Mouse (Mus musculus) liver, embryonic 13.5 days (tissue): Measurements from ENCODE around the gene Thsd4. TPM values are rescaled to one million over a fixed set of nuclear protein-coding genes. Genes with fewer than 3 reads are reported as not detected.

ENCODE experiments used
- ATAC-seq: fragments of 200-750 bp; cut with Nextera tagmentation; 2 replicates; pipeline ENCODE4 v1.8.0; 2017; ENCODE audit warnings: low read depth, mild to moderate bottlenecking, moderate number of reproducible peaks, moderate library complexity
- DNase-seq: peaks from one replicate; pipeline ENCODE4 v3.0.0; 2022
- H3K27ac ChIP-seq: fragments of 300-500 bp; sonication (generic); 2 replicates; pipeline ENCODE4 v1.5.1; 2015; ENCODE audit warnings: moderate library complexity, mild to moderate bottlenecking, inconsistent platforms
- H3K27me3 ChIP-seq: fragments of 300-500 bp; sonication (generic); 2 replicates; pipeline ENCODE4 v1.6.1; 2015; ENCODE audit warnings: mild to moderate bottlenecking, inconsistent platforms
- H3K36me3 ChIP-seq: fragments of 300-500 bp; sonication (generic); 2 replicates; pipeline ENCODE4 v1.6.1; 2015; ENCODE audit warnings: mild to moderate bottlenecking, inconsistent platforms
- H3K4me1 ChIP-seq: fragments of 300-500 bp; sonication (generic); replicated peaks from 2 replicates; pipeline ENCODE4 v1.6.1; 2015; ENCODE audit warnings: inconsistent platforms
- H3K4me2 ChIP-seq: fragments of 300-500 bp; sonication (generic); 2 replicates; pipeline ENCODE4 v1.6.1; 2015; ENCODE audit warnings: inconsistent platforms, mild to moderate bottlenecking, moderate library complexity
- H3K4me3 ChIP-seq: fragments of 300-500 bp; sonication (generic); replicated peaks from 2 replicates; pipeline ENCODE4 v1.5.1; 2015; ENCODE audit warnings: mild to moderate bottlenecking, inconsistent platforms
- H3K9ac ChIP-seq: fragments of 300-500 bp; sonication (generic); 2 replicates; pipeline ENCODE4 v1.6.1; 2015; ENCODE audit warnings: mild to moderate bottlenecking, inconsistent platforms
- H3K9me3 ChIP-seq: fragments of 300-500 bp; sonication (generic); replicated peaks from 2 replicates; pipeline ENCODE4 v1.6.1; 2016; ENCODE audit warnings: inconsistent platforms
- WGBS: fragments of 180-500 bp; shearing (Covaris S2); methylation state at CpG from one replicate; pipeline ENCODE4 v1.1.7; 2015; ENCODE audit not compliant: insufficient replicate concordance; 5-methylcytosine and 5-hydroxymethylcytosine counted together
- polyA plus RNA-seq: library from polyadenylated mRNA; unstranded; fragments of >200 nt; fragmentation: Nextera tagmentation; extraction: Ambion mirVana; gene quantifications from 2 replicates; pipeline ENCODE4 v1.2.1, GENCODE M21; 2015

The Thsd4 gene
- polyA plus RNA-seq, 1 experiment from 2014 or later, result 1.2 TPM

DNA sequence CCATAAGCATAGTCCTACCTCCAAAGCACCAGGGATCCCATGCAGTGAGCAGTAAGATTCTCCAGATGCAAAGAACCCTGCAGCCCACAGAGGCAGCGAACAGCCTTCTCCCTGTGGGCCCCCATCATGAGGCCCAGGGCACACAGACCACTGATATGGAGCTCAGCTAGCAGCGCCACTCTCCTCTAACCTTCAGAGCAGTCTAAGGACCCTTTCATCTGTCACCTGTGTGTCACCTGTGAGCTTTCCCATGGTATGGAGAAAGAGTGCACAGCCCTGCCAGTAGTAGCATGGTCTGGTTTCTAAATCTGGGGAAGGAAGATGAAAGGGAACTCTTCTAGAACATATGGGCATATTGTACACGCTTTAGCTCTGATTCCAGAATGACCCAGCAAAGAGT, 72.3 kb downstream of the Thsd4 start:
- Histone ChIP-seq H3K4me3 (no peak overlapping the region), H3K27ac (no peak overlapping the region), H3K4me2 (no peak overlapping the region), H3K36me3 (no peaks in the 10 kb centered on the region), H3K9ac (no peak overlapping the region), H3K9me3 (no peaks in the 10 kb centered on the region), H3K27me3 (no peaks in the 10 kb centered on the region), H3K4me1 (peaks cover 7% of the 10 kb centered on the region)
- no peak for DNase-seq
- ATAC-seq, result no peak
- WGBS, result 66% methylated on average over 3 of the region's 3 CpGs

DNA sequence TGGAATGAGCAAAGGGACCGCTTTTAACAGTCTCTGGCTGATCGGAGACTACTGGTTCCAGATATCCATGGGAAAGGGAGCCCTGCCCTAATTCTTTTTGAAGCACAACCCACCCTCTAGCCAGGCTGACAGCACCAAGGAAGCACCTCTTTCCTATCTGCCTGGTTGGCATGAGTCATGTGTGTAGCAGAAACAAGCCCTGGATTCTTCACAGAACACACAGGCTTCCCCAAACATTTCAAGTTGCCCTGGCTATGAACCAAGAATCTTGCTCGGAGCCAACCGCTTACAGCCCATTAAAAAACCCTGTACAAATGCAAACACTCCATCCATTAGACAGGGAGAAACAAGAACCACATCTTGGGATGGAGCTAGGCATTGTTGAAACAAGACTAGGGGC, 76.0 kb downstream of the Thsd4 start:
- H3K9me3 ChIP-seq, result no peaks in the 10 kb centered on the region
- H3K9ac ChIP-seq, result no peak overlapping the region
- H3K36me3 ChIP-seq, result no peaks in the 10 kb centered on the region
- peaks cover 7% of the 10 kb centered on the region for H3K4me1 ChIP-seq
- H3K27me3 ChIP-seq, result no peaks in the 10 kb centered on the region
- WGBS, result 71% methylated on average over 4 of the region's 4 CpGs
- H3K4me2 ChIP-seq, result no peak overlapping the region
- DNase-seq (no peak), ATAC-seq (no peak)
- no peak overlapping the region for H3K27ac ChIP-seq
- H3K4me3 ChIP-seq, result no peak overlapping the region

DNA sequence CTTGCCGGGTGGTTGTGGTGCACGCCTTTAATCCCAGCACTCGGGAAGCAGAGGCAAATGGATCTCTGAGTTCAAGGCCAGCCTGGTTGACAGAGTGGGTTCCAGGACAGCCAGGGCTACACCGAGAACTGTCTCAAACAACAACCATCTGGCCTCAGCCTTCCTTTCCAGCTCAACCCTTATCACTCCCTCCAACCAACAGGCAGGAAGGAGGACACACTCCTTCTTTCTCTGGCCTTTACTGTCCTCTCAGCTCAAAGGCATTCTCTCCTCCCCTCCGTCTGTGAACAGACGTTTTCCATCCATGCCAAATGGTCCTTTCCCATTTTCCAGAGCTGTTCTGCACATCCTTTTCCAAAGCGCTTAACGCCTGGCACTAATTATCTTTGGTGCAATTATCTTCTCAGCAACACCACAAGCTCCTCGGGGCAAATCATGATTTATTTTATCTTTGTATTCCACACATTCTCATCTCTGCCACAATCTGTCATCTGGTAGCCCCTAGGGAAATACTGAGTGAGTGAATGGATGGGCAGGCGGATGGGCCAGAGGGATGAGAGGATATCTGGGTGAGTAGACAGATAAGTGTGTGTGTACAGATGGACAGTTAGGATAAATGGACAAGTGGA, 80.5 kb downstream of the Thsd4 start:
- no peak for ATAC-seq
- H3K4me2 ChIP-seq, result no peak overlapping the region

DNA sequence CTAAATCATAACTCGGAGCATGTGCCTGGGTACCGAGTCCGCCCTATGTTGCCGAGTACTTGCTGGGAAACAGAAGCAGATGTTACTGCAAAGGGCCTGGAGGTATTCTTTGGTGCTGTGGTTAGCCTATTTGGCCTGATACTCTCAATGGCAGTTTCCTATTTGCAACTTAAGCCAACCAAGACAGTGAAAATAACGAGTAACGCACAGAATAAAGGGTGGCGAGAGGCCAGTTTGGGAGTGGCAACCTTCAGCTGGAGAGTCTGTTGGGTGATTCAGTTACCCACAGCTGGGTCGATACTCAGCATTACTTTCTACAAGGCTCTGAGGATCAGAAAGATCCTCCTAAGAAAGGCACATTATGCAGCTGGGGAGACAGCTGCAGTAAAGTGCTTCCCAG, 81.3 kb downstream of the Thsd4 start:
- H3K27ac ChIP-seq, result no peak overlapping the region
- no peak for ATAC-seq
- H3K9ac ChIP-seq, result no peak overlapping the region
- no peaks in the 10 kb centered on the region for H3K36me3 ChIP-seq
- no peak for DNase-seq
- H3K4me1 ChIP-seq, result peaks cover 4% of the 10 kb centered on the region; the same call in 1 of the 2 replicates
- no peak overlapping the region for H3K4me2 ChIP-seq
- H3K27me3 ChIP-seq, result no peaks in the 10 kb centered on the region
- no peak overlapping the region for H3K4me3 ChIP-seq
- no peaks in the 10 kb centered on the region for H3K9me3 ChIP-seq
- WGBS, result 80% methylated on average over 8 of the region's 8 CpGs

More for the DNA sequence above, 80.5 kb downstream of the Thsd4 start:
- no peak overlapping the region for H3K9ac ChIP-seq
- WGBS, result 49% methylated on average over 10 of the region's 10 CpGs
- H3K27me3 ChIP-seq, result no peaks in the 10 kb centered on the region
- H3K9me3 ChIP-seq, result no peaks in the 10 kb centered on the region
- peaks cover 7% of the 10 kb centered on the region for H3K4me1 ChIP-seq
- DNase-seq, result no peak
- H3K27ac ChIP-seq, result no peak overlapping the region
- H3K4me3 ChIP-seq, result no peak overlapping the region
- H3K36me3 ChIP-seq, result no peaks in the 10 kb centered on the region

DNA sequence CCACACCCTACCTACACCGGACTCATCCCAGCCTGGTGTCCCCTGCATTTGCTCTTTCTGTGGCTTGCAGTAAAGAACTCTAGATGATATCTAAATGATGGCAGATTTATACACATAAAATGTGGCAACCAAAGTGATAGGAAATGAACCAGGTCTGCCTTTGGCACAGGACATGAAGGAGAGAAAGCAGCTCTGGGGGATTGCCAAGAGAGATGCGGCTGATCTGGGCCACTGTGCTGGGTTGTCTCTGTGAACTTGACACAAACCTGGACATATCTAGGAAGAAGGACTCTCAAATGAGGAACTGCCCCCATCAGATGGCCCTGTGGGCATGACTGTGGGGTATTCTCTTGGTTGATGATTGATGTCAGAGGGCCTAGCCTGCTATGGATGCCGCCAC, 85.6 kb downstream of the Thsd4 start:
- no peak for ATAC-seq
- Histone ChIP-seq H3K9ac (no peak overlapping the region), H3K4me3 (no peak overlapping the region), H3K36me3 (no peaks in the 10 kb centered on the region), H3K27me3 (no peaks in the 10 kb centered on the region), H3K4me1 (no peaks in the 10 kb centered on the region), H3K27ac (no peak overlapping the region), H3K4me2 (no peak overlapping the region), H3K9me3 (no peaks in the 10 kb centered on the region)
- no peak for DNase-seq
- WGBS, result 72% methylated on average over 3 of the region's 3 CpGs

DNA sequence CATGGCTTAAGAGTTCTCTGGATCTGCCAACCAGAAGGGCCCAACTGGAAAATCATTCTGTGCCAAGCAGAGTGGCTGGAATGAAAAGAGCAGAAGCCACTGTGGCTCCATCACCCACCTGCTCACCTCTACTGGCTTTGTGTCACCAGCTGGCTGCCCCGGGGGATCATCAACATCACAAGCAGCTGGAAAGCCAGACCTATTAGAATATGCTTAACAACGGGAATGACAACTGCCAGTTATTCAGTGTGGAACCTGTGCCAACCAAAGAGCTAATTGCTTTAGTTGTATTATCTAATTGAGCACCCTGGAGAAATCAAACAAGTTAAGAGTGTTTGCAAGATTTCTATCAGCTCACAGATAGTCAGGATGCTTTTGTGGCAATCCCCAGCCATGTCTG, 87.8 kb downstream of the Thsd4 start:
- no peak overlapping the region for H3K4me2 ChIP-seq
- H3K4me3 ChIP-seq, result no peak overlapping the region
- no peaks in the 10 kb centered on the region for H3K27me3 ChIP-seq
- no peaks in the 10 kb centered on the region for H3K9me3 ChIP-seq
- H3K4me1 ChIP-seq, result no peaks in the 10 kb centered on the region
- H3K27ac ChIP-seq, result no peak overlapping the region
- H3K36me3 ChIP-seq, result no peaks in the 10 kb centered on the region
- DNase-seq (no peak), ATAC-seq (no peak)
- WGBS, result 48% methylated on average over 2 of the region's 2 CpGs
- H3K9ac ChIP-seq, result no peak overlapping the region

DNA sequence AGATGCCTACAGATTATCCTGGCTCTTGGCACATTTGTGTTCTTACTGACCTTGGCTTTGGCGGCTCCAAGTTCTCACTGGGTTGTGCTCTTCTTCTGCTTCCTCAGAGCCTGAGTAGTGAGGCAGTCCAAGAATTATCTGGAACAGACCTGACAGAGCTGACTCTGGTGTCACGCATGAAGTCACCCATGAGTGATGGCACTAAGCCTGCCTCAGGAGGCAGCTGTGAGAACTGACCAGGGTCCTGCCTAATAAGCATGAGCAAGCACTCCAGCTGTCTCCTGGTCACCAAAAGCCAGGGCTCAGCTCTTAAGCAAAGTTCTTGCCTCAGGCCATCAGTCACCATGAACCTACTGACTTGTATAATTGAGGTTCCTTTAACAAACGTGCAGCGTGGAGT, 89.9 kb downstream of the Thsd4 start:
- Histone ChIP-seq H3K9me3 (no peaks in the 10 kb centered on the region), H3K4me2 (no peak overlapping the region), H3K9ac (no peak overlapping the region), H3K27ac (no peak overlapping the region), H3K27me3 (no peaks in the 10 kb centered on the region), H3K4me1 (no peaks in the 10 kb centered on the region), H3K36me3 (no peaks in the 10 kb centered on the region), H3K4me3 (no peak overlapping the region)
- ATAC-seq (no peak), DNase-seq (no peak)
- 67% methylated on average over 4 of the region's 4 CpGs for WGBS

DNA sequence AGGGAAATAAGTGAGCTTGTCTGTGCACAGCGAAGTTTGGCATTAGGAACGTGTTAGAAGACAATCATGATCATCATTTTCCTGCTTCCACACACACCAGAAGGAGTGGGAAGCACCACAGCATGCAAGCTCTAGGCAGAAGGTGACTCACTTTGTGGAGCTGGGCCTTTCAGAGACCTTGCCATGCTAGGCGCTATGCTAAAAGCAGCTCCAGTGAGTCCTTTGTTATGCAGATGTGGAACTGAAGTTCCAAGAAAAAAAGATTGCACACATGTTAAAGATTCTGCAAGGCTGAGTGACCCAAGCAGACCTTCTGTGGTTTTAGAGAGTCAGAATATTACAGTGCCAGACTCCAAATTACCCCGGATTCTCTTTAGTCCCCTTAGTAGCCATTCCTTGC, 91.8 kb downstream of the Thsd4 start:
- H3K4me1 ChIP-seq, result no peaks in the 10 kb centered on the region
- no peak overlapping the region for H3K4me3 ChIP-seq
- no peak overlapping the region for H3K4me2 ChIP-seq
- WGBS, result 70% methylated on average over 4 of the region's 4 CpGs
- H3K36me3 ChIP-seq, result no peaks in the 10 kb centered on the region
- no peak overlapping the region for H3K9ac ChIP-seq
- ATAC-seq (no peak), DNase-seq (no peak)
- H3K27ac ChIP-seq, result no peak overlapping the region
- no peaks in the 10 kb centered on the region for H3K27me3 ChIP-seq
- H3K9me3 ChIP-seq, result no peaks in the 10 kb centered on the region

DNA sequence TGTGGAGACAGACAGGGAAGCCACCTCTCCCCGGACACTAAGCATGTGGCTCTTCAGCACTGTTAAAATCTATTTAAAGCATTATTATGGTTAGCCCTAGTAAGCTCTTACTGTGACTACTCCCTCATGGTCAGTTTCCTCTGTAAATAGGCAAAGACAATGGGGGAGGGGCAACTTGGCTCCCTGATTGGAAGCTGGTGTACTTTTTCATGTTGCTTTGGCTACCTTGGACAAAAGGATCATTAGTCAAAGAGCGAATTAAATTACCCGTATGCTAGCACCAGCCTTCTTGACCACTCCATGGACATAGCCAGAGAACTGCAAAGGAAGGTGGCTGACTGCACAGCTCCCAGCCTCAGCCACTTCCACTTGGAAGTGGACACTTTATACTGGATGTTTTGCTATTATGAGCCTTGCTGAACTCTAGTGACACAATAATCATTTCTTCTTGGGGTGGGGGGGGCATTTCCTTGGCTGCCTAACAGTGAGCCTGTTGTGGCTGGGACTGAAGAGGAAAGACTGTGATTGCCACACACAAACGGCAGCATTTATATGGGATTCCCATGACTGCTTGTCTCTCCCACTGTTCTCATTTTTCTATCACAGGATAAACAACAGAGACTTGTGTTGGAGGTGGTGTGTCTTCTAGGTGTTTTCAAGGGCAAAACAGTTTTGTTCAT, 107.6 kb downstream of the Thsd4 start:
- Histone ChIP-seq H3K36me3 (no peaks in the 10 kb centered on the region), H3K27ac (no peak overlapping the region), H3K4me1 (no peaks in the 10 kb centered on the region), H3K9ac (no peak overlapping the region), H3K4me3 (no peak overlapping the region), H3K4me2 (no peak overlapping the region), H3K27me3 (no peaks in the 10 kb centered on the region), H3K9me3 (no peaks in the 10 kb centered on the region)
- ATAC-seq, result no peak
- no peak for DNase-seq
- 48% methylated on average over 4 of the region's 4 CpGs for WGBS

DNA sequence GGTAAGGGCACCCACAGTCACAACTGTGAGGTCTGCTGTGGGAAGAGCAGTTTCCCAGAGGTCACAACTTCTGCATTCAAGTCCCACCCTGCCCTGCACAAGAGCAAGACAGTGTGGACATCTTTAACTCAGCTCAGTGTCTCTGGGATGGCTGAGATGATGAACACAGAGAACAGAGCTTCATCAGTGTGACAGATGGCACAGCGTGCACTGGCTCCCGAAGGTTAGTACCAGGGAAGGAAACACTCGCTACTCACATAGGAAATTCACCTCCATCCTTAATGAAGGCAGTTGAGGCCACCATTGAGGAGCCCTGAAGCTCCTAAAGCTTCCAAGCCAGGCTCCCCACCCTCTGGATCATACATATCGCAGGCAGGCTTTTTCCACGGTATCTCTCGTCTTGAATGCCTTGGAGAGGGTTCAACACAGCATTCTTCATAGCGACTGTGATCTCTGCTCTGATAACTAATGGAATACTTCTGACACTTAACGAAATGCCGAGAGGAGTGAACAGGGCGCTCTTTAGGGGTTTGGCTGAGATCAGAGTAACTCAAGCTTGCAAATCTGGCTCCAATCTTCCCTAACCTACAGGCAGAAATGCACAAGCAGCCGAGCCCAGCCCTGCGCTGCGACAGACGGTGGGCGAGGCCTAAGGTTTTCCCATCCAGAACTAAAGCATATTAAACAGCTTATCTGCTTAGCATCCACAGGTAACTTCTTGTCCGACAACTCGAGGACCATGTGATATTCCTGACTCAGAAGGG, 110.8 kb downstream of the Thsd4 start:
- Histone ChIP-seq H3K4me1 (peaks cover 3% of the 10 kb centered on the region), H3K4me3 (no peak overlapping the region), H3K4me2 (no peak overlapping the region), H3K27me3 (no peaks in the 10 kb centered on the region), H3K9ac (no peak overlapping the region), H3K36me3 (no peaks in the 10 kb centered on the region), H3K9me3 (no peaks in the 10 kb centered on the region), H3K27ac (no peak overlapping the region)
- DNase-seq, result no peak
- ATAC-seq, result no peak
- 72% methylated on average over 17 of the region's 17 CpGs for WGBS

DNA sequence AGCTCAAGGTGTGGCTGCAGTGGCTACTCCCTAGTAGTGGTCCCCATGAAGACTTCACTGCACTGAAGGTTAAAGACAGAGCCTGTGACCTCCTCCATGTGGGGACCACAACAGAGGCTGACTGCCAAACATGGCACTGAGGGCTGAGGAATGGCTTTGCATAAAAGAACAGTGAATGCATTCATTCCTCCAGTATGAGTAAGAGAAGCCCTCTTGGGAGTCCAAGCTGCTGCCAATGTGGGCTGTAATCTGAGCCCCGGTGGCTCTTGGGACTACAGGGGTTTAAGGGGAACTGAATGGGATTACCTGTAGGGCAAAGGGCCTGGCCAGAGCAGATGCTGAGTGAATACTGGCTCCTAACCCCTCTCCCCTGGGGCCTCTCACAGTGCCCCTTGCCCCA, 114.5 kb downstream of the Thsd4 start:
- Histone ChIP-seq H3K9me3 (no peaks in the 10 kb centered on the region), H3K4me2 (no peak overlapping the region), H3K36me3 (no peaks in the 10 kb centered on the region), H3K27ac (no peak overlapping the region), H3K4me1 (peaks cover 16% of the 10 kb centered on the region), H3K4me3 (no peak overlapping the region), H3K9ac (no peak overlapping the region), H3K27me3 (no peaks in the 10 kb centered on the region)
- no peak for DNase-seq
- ATAC-seq, result no peak
- WGBS, result 46% methylated on average over 1 of the region's 1 CpGs
